Mouse (Mus musculus) thymus, adult 2 months (tissue): ENCODE results near the gene Dennd1b. TPM values are rescaled to one million over a fixed set of nuclear protein-coding genes. Genes with fewer than 3 reads are reported as not detected.

Experiments used
- DNase-seq: peaks from one replicate; pipeline ENCODE4 v3.0.0; 2021
- H3K27ac ChIP-seq: fragments of 200-500 bp; 2 replicates; pipeline ENCODE4 v1.5.1; 2012; ENCODE audit warnings: low read length, control low read depth; ENCODE audit not compliant: control insufficient read depth, insufficient read depth
- H3K27me3 ChIP-seq: fragments of 200-500 bp; 2 replicates; pipeline ENCODE4 v1.6.1; 2012; ENCODE audit warnings: mild to moderate bottlenecking, low read length, moderate library complexity, mixed read lengths; ENCODE audit not compliant: control insufficient read depth, insufficient read depth
- H3K36me3 ChIP-seq: fragments of 200-500 bp; 2 replicates; pipeline ENCODE4 v1.6.1; 2012; ENCODE audit warnings: mild to moderate bottlenecking, low read length, moderate library complexity; ENCODE audit not compliant: control insufficient read depth, insufficient read depth
- H3K4me1 ChIP-seq: fragments of 200-500 bp; replicated peaks from 2 replicates; pipeline ENCODE4 v1.6.1; 2012; ENCODE audit warnings: low read length; ENCODE audit not compliant: control insufficient read depth, insufficient read depth
- H3K4me3 ChIP-seq: fragments of 200-500 bp; 2 replicates; pipeline ENCODE4 v1.5.1; 2012; ENCODE audit warnings: mild to moderate bottlenecking, low read length, control low read depth, moderate library complexity; ENCODE audit not compliant: control insufficient read depth, insufficient read depth
- CTCF ChIP-seq: fragments of 200-500 bp; IDR thresholded peaks from 2 replicates; pipeline ENCODE4 v1.5.1; 2012; ENCODE audit warnings: mild to moderate bottlenecking, control low read depth, low read length, moderate library complexity, borderline replicate concordance; ENCODE audit not compliant: control insufficient read depth, poor library complexity, insufficient read depth; ENCODE audit errors: extremely low read depth
- POLR2A ChIP-seq: fragments of 200-500 bp; IDR thresholded peaks from 2 replicates; pipeline ENCODE4 v1.6.1; 2012; ENCODE audit warnings: mild to moderate bottlenecking, low read length, control low read depth, moderate library complexity; ENCODE audit not compliant: control insufficient read depth, poor library complexity, insufficient read depth; ENCODE audit errors: extremely low read depth
- WGBS: fragments of 180-500 bp; shearing (Covaris S2); methylation state at CpG from one replicate; pipeline ENCODE4 v1.1.7; 2018; 5-methylcytosine and 5-hydroxymethylcytosine counted together
- polyA plus RNA-seq: library from polyadenylated mRNA; depleted of rRNA; stranded (reverse); fragments of >200 nt; gene quantifications from 2 replicates; pipeline ENCODE4 v1.2.3, GENCODE M21; 2012

Gene Dennd1b
- polyA plus RNA-seq, 1 experiment = 20.7 TPM

DNA sequence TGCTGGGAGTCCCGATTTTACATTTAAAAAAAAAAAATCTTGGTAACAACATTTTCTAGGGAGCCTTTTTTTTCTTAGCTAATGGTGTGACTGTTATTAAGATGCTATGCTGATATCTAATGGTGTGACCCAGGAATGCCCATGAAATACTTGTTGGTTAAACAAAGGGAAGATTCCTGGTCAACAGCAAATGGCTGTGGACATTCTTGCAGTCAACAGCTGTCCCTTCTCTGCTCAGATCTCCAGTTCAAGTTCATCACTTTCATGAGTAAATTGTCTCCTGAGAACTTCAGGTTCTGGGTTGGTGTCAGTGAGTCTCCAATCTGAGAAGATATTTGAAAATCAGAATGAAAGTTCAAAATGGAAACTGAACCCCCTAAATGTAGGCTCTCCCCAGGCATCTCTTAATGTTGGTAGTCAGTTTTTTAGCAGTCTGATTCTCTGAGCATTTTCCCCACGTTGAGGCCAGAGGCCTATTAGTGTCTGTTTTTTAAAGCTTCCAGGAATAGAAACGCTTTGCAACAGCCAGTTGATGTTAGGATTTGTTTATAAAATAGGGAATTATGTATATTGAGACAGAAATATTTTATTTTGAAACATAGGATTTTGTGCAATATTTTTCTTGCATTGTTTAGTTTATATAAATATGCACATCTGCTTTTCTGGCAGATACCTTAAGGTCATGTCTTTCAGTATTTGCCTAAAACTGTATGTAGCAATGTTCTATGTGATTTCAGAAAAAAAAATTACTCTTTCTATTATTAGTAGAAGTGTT is 211.0 kb downstream of the Dennd1b start:
- Histone ChIP-seq H3K4me1 (no peaks in the 10 kb centered on the region), H3K27me3 (no peaks in the 10 kb centered on the region), H3K36me3 (peaks cover 13% of the 10 kb centered on the region), H3K4me3 (no peak overlapping the region), H3K27ac (no peak overlapping the region)
- WGBS = 94% methylated on average over 3 of the region's 3 CpGs
- no peak for DNase-seq
- TF ChIP-seq CTCF (no peak), POLR2A (no peak)

DNA sequence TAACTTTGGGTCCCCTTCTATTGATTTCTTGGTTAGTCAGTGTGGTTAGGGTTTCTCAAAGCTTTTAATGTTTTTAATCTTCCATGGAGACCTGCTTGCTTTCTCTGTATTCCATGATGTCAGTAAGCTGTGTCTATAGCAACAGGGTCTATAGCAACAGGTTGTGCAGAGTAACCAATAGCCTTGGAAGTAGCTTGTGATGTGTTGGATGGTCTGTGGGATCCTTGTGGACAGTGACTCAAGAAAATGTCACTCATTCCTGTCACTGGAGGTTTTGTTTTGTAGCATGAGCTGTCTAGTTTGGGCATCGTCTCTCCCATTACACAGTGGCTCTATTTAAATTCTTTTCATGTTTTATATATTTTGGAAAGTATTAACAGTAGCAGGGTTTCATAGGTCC is 216.5 kb downstream of the Dennd1b start:
- DNase-seq = no peak
- Histone ChIP-seq H3K4me3 (no peak overlapping the region), H3K4me1 (no peaks in the 10 kb centered on the region), H3K27me3 (no peaks in the 10 kb centered on the region), H3K27ac (no peak overlapping the region), H3K36me3 (no peaks in the 10 kb centered on the region)
- no peak for TF ChIP-seq POLR2A
- no peak for TF ChIP-seq CTCF
- 88% methylated on average over 1 of the region's 1 CpGs for WGBS

DNA sequence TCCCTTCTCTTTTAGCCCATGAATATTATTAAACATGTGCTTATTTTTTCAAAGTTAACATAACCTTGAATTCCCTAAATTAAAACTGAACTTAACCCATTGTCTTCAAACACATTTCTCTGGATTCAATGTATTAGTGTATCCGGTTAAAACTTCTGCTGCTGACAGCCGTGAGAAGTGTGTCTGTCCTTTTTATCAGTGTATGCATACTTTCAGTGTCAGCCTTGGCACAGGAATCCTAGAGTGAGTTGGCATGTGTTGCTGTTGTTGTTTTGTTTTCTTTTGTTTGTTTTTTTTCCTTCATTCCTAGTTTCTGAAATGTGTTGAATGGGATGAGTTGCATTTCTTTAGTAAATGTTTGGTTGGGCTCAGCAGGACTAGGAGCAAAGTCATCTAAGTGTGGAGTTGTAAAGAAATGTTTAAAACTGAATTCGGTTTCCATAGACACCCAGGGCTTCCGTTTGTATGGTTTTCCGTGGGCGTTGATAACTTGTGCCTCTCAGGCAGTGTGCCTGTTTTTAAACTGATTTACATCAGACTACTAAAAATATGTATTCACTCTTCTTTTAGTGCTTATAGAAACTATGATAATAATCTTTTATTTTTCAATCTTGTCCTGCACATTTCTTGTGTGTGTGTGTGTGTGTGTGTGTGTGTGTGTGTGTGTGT is 217.4 kb downstream of the Dennd1b start:
- no peaks in the 10 kb centered on the region for H3K36me3 ChIP-seq
- no peak overlapping the region for H3K4me3 ChIP-seq
- TF ChIP-seq CTCF (no peak), POLR2A (no peak)
- no peaks in the 10 kb centered on the region for H3K4me1 ChIP-seq
- WGBS = 72% methylated on average over 6 of the region's 6 CpGs
- H3K27me3 ChIP-seq = no peaks in the 10 kb centered on the region
- no peak overlapping the region for H3K27ac ChIP-seq
- DNase-seq = peak; percentile 33

DNA sequence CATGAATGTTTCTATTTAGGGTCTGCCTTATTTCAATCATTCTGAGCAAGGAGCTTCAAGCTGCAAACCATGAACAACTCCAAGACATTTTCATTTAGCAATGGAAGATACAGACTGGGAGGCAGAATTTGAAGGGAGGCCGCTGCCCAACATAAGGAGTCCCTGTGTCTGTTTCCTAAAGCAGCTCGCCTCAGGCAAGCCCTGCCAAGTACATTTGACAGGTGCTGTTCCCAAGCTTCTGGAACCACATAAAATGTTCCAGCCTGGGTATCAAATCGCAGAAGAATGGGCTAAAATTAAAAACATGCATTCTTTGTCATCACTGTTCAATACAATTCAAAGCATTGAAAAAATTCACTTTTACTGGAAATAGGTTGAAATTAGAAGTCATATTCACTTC is 229.4 kb downstream of the Dennd1b start:
- WGBS = 89% methylated on average over 3 of the region's 3 CpGs
- no peak for DNase-seq
- no peak for TF ChIP-seq CTCF
- TF ChIP-seq POLR2A = no peak
- Histone ChIP-seq H3K4me3 (no peak overlapping the region), H3K36me3 (no peaks in the 10 kb centered on the region), H3K27ac (no peak overlapping the region), H3K4me1 (no peaks in the 10 kb centered on the region), H3K27me3 (no peaks in the 10 kb centered on the region)

DNA sequence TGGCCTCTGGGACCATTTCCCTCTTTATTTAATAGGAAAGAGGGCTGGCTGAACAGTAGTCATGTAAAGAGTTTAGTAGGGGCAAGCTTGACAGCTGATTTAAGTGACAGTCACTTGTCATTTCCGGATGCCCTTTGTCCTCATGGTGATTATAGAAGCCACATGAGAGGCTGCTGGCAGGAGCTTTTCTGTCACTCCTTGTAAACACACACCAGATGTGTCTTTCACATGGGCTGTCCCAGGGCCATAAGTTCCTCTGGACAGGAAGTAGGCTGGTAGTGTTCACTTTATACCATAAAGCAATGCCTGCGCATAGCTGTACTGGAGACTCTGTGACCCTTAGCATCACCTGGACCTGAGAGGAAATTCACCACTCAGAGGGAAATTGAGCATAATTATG is 230.8 kb downstream of the Dennd1b start:
- Histone ChIP-seq H3K4me3 (no peak overlapping the region), H3K36me3 (no peaks in the 10 kb centered on the region), H3K27me3 (no peaks in the 10 kb centered on the region), H3K4me1 (no peaks in the 10 kb centered on the region), H3K27ac (no peak overlapping the region)
- DNase-seq = no peak
- 83% methylated on average over 2 of the region's 2 CpGs for WGBS
- TF ChIP-seq POLR2A = no peak
- TF ChIP-seq CTCF = no peak

DNA sequence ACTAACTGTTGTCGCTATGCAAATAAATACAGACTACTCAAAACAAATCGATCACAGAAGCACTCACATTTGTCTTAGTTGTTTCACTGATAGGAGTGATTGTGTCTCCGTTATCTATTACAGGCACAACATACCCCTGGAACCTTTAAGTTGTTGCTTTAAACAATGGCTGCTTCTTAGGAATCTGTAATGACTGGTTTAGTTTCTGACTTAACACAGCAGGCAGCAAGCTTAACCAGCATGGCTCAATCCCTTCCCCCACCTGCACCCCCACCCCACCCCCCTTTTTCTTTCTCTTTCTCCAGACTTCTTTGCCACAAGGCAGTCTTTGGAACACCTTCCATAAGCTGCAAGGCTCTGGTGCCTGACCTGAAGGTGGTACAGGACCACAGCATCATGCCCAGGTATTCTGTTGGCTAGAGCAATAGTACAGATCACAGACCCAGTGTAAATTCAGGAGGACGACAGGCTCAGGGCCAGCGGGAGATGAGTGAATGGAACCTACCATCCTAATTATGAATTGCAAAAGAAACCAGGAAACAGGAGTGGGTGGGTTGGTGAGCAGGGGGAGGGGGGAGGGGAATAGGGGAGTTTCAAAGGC is 231.3 kb downstream of the Dennd1b start:
- DNase-seq = no peak
- Histone ChIP-seq H3K27ac (no peak overlapping the region), H3K36me3 (no peaks in the 10 kb centered on the region), H3K4me1 (no peaks in the 10 kb centered on the region), H3K4me3 (no peak overlapping the region), H3K27me3 (no peaks in the 10 kb centered on the region)
- TF ChIP-seq POLR2A (no peak), CTCF (no peak)
- 78% methylated on average over 5 of the region's 5 CpGs for WGBS

DNA sequence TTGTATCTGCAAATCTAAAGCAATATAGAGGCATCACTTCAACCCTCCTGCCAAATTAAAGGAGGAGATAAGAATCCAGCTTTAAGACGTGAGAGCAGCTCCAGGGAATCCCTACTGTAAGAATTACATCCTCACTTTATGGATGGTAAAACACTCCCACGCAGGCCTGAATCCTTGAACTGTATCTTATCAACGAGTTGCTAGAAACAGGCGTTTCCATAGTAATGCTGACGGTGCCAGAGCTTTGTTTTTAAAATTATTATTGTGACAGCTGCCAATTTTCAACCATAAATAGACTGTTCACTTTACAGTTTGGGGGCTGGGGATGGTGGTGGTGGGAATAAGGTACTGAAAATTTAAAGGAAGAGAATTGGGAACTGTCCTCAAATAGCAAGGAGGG is 239.8 kb downstream of the Dennd1b start:
- DNase-seq = no peak
- Histone ChIP-seq H3K27me3 (no peaks in the 10 kb centered on the region), H3K4me1 (no peaks in the 10 kb centered on the region), H3K27ac (no peak overlapping the region), H3K36me3 (no peaks in the 10 kb centered on the region), H3K4me3 (no peak overlapping the region)
- WGBS = 93% methylated on average over 5 of the region's 5 CpGs
- TF ChIP-seq CTCF (no peak), POLR2A (no peak)
